Mouse (Mus musculus) ES-E14 (cell line): ENCODE results near the gene Hcn2. TPM values are rescaled to one million over a fixed set of nuclear protein-coding genes. Genes with fewer than 3 reads are reported as not detected.

Experiments
- DNase-seq: peaks from one replicate; pipeline ENCODE4 v3.0.0-alpha.2; 2013; ENCODE audit warnings: low read depth, low spot score
- H3K27ac ChIP-seq: 2 replicates; pipeline ENCODE4 v1.5.1; 2012; ENCODE audit warnings: low read depth, mild to moderate bottlenecking, low read length, moderate library complexity, mixed read lengths; ENCODE audit not compliant: poor library complexity, insufficient read depth, severe bottlenecking
- H3K36me3 ChIP-seq: 2 replicates; pipeline ENCODE4 v1.6.1; 2012; ENCODE audit warnings: mild to moderate bottlenecking, low read length, moderate library complexity, mixed read lengths; ENCODE audit not compliant: control insufficient read depth, poor library complexity, insufficient read depth, severe bottlenecking
- H3K4me1 ChIP-seq, 2 experiments: fragments of 150-350 bp in 1 of 2; sonication (generic) in 1 of 2; 2 replicates each; pipeline ENCODE4 v1.6.1; 2012; ENCODE audit warnings: low read length in 2 of 2, mild to moderate bottlenecking in 1 of 2, mixed read lengths in 1 of 2; ENCODE audit not compliant: control insufficient read depth in 2 of 2, insufficient read depth in 2 of 2, poor library complexity in 1 of 2
- H3K4me3 ChIP-seq, 2 experiments: fragments of 150-350 bp in 1 of 2; sonication (generic) in 1 of 2; 2 replicates each; pipeline ENCODE4 v1.5.1; 2012; ENCODE audit warnings: low read length in 2 of 2, low read depth in 1 of 2, mild to moderate bottlenecking in 1 of 2, mixed read lengths in 1 of 2; ENCODE audit not compliant: insufficient read depth in 1 of 2, poor library complexity in 1 of 2, severe bottlenecking in 1 of 2
- H3K9ac ChIP-seq: 2 replicates; pipeline ENCODE4 v1.6.1; 2012; ENCODE audit warnings: low read depth, mild to moderate bottlenecking, low read length, mixed read lengths; ENCODE audit not compliant: poor library complexity, insufficient read depth, severe bottlenecking
- H3K9me3 ChIP-seq: fragments of 150-350 bp; sonication (generic); 2 replicates; pipeline ENCODE4 v1.6.1; 2012; ENCODE audit warnings: low read depth, mild to moderate bottlenecking, low read length; ENCODE audit not compliant: control insufficient read depth, insufficient read depth
- CHD2 ChIP-seq: IDR thresholded peaks from 2 replicates; pipeline ENCODE4 v1.6.1; 2014; ENCODE audit warnings: mild to moderate bottlenecking, low read depth, low read length, inconsistent platforms
- HCFC1 ChIP-seq: IDR thresholded peaks from 2 replicates; pipeline ENCODE4 v1.6.1; 2012; ENCODE audit warnings: low read length, inconsistent platforms, borderline replicate concordance; ENCODE audit not compliant: insufficient read depth
- MAFK ChIP-seq: IDR thresholded peaks from 2 replicates; pipeline ENCODE4 v1.6.1; 2014; ENCODE audit warnings: mild to moderate bottlenecking, low read depth, low read length, inconsistent platforms; ENCODE audit not compliant: insufficient read depth
- ZC3H11A ChIP-seq: IDR thresholded peaks from 2 replicates; pipeline ENCODE4 v1.6.1; 2012; ENCODE audit warnings: low read depth, mild to moderate bottlenecking, inconsistent platforms, low read length, borderline replicate concordance
- ZNF384 ChIP-seq: IDR thresholded peaks from 2 replicates; pipeline ENCODE4 v1.6.1; 2012; ENCODE audit warnings: low read depth, low read length, inconsistent platforms
- in situ Hi-C, 2 experiments: fragments of 600-800 bp; cut with MboI; formaldehyde crosslinking; loops; one replicate each; pipeline ENCODE4 v1.15.1; 2025; ENCODE audit warnings: low sequenced_read_pairs in 2 of 2, inconsistent platforms in 1 of 2; ENCODE audit not compliant: unreplicated experiment in 2 of 2
- total RNA-seq: library from RNA; depleted of rRNA; stranded (reverse); fragments of 300-350 nt; gene quantifications from 2 replicates; pipeline ENCODE4 v1.2.3, GENCODE M21; 2012

Gene Hcn2
- total RNA-seq, 1 experiment, result 5.0 TPM

- no peak overlapping the region for H3K9ac ChIP-seq
- TF ChIP-seq ZC3H11A (no peak), HCFC1 (no peak), CHD2 (no peak), ZNF384 (no peak), MAFK (no peak)
- no peak overlapping the region for H3K27ac ChIP-seq
- H3K4me3 ChIP-seq, result no peak overlapping the region
- no peak for DNase-seq
- in situ Hi-C loops, result no loop called here
- no peaks in the 10 kb centered on the region for H3K9me3 ChIP-seq
- peaks cover 53% of the 10 kb centered on the region for H3K36me3 ChIP-seq
- peaks cover 1 to 26% of the 10 kb centered on the region in 2 experiments for H3K4me1 ChIP-seq
Observed at GRCm38 (mm10) chr10:79686691-79687090, 29.7 kb upstream of the Hcn2 start.

GRCm38 (mm10) chr10:79687513-79687912 is 28.9 kb upstream of the Hcn2 start:
- no peaks in the 10 kb centered on the region for H3K9me3 ChIP-seq
- H3K9ac ChIP-seq, result no peak overlapping the region
- DNase-seq, result no peak

GRCm38 (mm10) chr10:79688720-79689119 is 27.7 kb upstream of the Hcn2 start, which contains the start of gene Gzmm:
Gene Gzmm, plus strand, starts transcription at chr10:79689020.
- DNase-seq, result no peak
- no peak within 1 kb of the TSS for H3K9ac ChIP-seq
- H3K4me3 ChIP-seq, result no peak within 1 kb of the TSS
- H3K36me3 ChIP-seq, result peaks cover 50% of the 10 kb centered on the region
- in situ Hi-C loops, result no loop called here
- H3K4me1 ChIP-seq, result peaks cover 1 to 24% of the 10 kb centered on the region in 2 experiments
- H3K27ac ChIP-seq, result no peak within 1 kb of the TSS
- no peaks in the 10 kb centered on the region for H3K9me3 ChIP-seq
- TF ChIP-seq CHD2, result no peak
- TF ChIP-seq MAFK, result no peak
- no peak for TF ChIP-seq ZNF384
- TF ChIP-seq HCFC1, result no peak
- no peak for TF ChIP-seq ZC3H11A

More at GRCm38 (mm10) chr10:79687513-79687912, 28.9 kb upstream of the Hcn2 start:
- in situ Hi-C loops, result no loop called here
- TF ChIP-seq ZC3H11A (no peak), HCFC1 (no peak), ZNF384 (peak; percentile 66), MAFK (no peak), CHD2 (no peak)
- peaks cover 1 to 26% of the 10 kb centered on the region in 2 experiments for H3K4me1 ChIP-seq
- no peak overlapping the region for H3K27ac ChIP-seq
- peaks cover 53% of the 10 kb centered on the region for H3K36me3 ChIP-seq
- no peak overlapping the region for H3K4me3 ChIP-seq

- no peak overlapping the region for H3K4me3 ChIP-seq
- in situ Hi-C loops, result no loop called here
- no peak for DNase-seq
- no peak for TF ChIP-seq ZNF384
- no peak for TF ChIP-seq CHD2
- no peak for TF ChIP-seq MAFK
- no peak for TF ChIP-seq HCFC1
- no peak for TF ChIP-seq ZC3H11A
- no peak overlapping the region for H3K9ac ChIP-seq
- peaks cover 45% of the 10 kb centered on the region for H3K36me3 ChIP-seq
- H3K9me3 ChIP-seq, result no peaks in the 10 kb centered on the region
- H3K27ac ChIP-seq, result no peak overlapping the region
- H3K4me1 ChIP-seq, result peaks cover 1 to 19% of the 10 kb centered on the region in 2 experiments; a peak in 3 of 4 replicates
Observed at GRCm38 (mm10) chr10:79689178-79689577, 27.3 kb upstream of the Hcn2 start.

- H3K36me3 ChIP-seq, result peaks cover 19% of the 10 kb centered on the region
- no peak for DNase-seq
- in situ Hi-C loops, result no loop called here
- no peak overlapping the region for H3K9ac ChIP-seq
- H3K4me3 ChIP-seq, result no peak overlapping the region
- peaks cover under 1 to 14% of the 10 kb centered on the region in 2 experiments; a peak in 2 of 4 replicates for H3K4me1 ChIP-seq
- TF ChIP-seq ZNF384 (no peak), ZC3H11A (no peak), CHD2 (no peak), HCFC1 (no peak), MAFK (no peak)
- H3K9me3 ChIP-seq, result no peaks in the 10 kb centered on the region
- H3K27ac ChIP-seq, result no peak overlapping the region
Observed at GRCm38 (mm10) chr10:79691986-79692548, 24.4 kb upstream of the Hcn2 start.
